Mouse (Mus musculus) cerebellum, adult 9-11 months (tissue): ENCODE data around the gene Ficd.
"Not testable (repeated sequence)": the region's sequence is repeated elsewhere in the genome, so short reads cannot be mapped to it uniquely, and the experiment has no call there.

Source experiments
- DNase-seq: peaks from one replicate; pipeline ENCODE4 v3.0.0; 2022

The Ficd gene

DNA sequence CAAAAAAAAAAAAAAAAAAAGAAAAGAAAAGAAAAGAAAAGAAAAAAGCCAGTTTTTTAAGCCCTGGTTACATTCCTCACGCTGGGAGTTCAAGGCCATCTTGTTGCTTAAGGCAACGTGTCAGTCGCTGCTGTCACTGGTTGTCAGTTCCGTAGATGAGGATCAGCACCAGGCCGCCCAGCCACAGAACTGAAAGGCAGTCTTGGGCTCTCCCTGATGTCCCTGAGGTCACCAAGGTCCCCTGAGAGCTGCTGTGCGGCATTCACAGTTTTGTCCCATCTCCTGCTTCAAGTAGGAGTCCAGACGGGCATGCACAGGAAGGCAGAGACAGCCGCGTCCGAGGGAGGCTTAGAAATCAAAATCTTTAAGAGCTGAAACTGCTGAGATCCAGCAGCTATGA lies 40.0 kb downstream of the Ficd start:
- no peak for DNase-seq

DNA sequence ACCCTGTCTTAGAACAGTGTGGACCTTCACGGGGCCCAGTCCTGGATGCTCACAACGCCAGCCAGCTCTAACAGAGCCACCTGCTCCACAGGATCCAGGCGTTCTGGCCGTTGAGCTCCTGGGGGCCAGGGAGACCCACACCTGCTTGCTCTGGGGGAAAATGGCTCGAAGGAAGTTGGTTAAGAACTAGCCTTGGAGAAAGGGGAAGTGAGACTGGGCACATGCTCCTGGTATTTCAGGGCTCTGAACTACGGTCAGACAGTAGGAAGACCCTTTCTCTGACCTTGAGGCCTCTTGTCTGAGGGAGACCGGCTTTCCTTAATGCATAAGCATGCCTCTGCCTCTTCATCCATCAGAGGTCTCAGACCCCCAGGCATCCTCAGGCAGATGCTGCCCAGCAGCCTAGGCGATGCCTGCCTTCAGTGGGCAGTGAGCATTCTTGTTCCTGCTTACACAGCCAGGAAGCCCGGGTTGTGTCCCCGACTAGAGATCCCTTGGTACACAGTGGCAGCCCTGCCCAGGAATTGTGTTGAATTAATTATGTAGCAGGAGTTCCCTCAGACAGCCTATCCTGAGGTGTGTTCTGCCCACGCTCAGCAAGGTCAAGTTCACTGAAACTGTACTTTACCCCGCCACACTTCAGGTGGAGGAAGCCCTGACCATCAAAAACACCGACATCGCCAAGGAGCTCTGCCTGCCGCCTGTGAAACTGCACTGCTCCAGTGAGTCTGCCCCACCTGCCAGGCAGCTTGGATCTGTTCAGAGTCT lies 40.7 kb downstream of the Ficd start:
- no peak for DNase-seq

DNA sequence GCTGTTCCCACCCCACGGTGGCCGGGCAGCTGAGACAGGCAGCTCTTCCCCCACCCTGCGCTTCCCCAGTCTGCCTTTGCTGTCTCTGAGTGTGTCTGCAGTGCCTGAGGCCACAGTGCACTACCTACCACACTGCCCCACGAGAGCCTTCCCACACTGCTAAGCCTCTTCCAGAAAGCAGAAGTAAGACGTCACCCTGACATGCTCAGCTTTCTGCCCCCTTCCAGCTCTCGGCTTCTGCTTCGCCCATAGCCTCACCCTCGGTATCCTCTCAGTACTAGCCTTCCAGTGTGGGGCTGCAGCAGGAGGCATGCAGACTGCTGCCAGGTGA lies 41.3 kb downstream of the Ficd start:
- no peak for DNase-seq

DNA sequence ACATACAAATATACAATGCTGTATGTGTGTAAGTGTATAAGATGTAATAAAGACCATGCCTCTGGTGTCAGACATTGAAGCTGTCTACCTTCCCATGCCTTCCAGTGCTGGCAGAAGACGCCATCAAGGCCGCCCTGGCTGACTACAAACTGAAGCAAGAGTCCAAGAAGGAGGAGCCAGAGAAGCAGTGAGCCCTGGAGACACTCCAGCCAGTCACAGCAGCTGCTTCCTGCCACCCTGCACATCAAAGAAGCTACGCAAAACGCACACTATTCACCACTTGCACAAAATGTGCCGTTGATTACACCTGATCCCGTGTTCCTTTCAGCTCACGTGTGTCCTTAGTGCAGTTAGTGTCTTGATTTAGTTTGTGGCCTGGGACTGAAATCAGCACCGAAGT lies 42.1 kb downstream of the Ficd start:
- DNase-seq: not testable (repeated sequence)

GRCm38 (mm10) chr5:113779569-113779968 lies 44.0 kb downstream of the Ficd start:
- DNase-seq: no peak

- DNase-seq: no peak
Measured at GRCm38 (mm10) chr5:113780082-113780752, 44.6 kb downstream of the Ficd start.

- DNase-seq: no peak
Measured at GRCm38 (mm10) chr5:113780763-113781162, 45.2 kb downstream of the Ficd start.

GRCm38 (mm10) chr5:113781254-113781653 lies 45.7 kb downstream of the Ficd start:
- DNase-seq: no peak

DNA sequence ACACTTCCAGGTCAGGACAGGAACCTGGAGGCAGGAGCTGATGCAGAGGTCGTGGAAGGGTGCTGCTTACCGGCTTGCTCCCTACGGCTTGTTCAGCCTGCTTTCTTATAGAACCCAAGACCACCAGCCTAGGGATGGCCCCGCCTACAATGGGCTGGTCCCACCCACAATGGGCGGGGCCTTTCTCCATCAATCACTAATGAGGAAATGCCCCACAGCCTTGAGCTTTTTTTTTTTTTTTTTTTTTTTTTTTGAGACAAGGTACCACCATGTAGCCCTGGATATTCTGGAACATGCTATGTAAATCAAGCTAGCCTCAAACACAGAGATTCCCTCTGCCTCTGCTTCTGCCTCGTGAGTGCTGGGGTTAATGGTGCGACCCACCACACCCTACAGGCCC lies 46.3 kb downstream of the Ficd start:
- no peak for DNase-seq

GRCm38 (mm10) chr5:113782624-113783023 lies 47.0 kb downstream of the Ficd start:
- no peak for DNase-seq

GRCm38 (mm10) chr5:113783581-113784001 lies 48.0 kb downstream of the Ficd start:
- DNase-seq: no peak

GRCm38 (mm10) chr5:113784104-113784503 lies 48.5 kb downstream of the Ficd start:
- DNase-seq: not testable (repeated sequence)

DNA sequence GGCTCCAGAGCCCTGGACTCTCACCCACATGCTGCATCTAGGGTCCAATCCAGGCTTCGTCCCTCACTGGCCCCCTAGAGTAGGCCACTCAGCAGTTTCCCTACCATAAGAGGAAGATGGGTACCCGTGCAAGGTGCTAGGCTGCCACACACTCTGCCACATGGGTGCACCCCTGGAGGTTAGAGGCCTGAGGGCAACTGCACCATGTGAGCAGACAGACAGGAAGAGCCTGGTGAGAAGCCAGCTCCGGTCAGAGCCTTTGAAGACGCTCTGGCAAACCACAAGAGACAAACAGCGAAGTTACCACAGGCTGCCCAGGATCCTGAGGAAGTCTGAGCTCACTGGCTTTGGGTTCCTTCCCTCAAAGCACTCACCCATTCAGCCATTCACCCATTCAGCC lies 51.4 kb downstream of the Ficd start:
- DNase-seq: no peak

DNA sequence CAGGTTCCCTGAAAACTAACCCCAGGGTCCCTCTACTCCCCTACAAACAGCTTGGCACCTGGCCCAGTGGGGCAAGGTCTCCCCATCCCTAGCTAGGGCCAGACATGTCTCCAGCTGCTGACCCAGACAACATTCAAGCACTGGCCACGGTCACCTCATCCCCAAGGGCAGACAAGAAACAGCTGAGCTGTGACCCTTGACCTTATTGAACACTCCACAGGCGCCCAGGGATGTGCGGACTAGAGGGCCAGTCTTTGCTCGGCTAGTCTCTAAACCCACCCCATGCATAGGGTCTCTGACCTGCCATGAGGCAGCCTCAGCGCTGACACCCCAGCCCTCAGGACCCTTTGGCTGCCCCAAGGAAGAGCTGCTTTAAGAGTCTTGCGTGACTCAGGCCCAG lies 53.0 kb downstream of the Ficd start:
- DNase-seq: no peak

DNA sequence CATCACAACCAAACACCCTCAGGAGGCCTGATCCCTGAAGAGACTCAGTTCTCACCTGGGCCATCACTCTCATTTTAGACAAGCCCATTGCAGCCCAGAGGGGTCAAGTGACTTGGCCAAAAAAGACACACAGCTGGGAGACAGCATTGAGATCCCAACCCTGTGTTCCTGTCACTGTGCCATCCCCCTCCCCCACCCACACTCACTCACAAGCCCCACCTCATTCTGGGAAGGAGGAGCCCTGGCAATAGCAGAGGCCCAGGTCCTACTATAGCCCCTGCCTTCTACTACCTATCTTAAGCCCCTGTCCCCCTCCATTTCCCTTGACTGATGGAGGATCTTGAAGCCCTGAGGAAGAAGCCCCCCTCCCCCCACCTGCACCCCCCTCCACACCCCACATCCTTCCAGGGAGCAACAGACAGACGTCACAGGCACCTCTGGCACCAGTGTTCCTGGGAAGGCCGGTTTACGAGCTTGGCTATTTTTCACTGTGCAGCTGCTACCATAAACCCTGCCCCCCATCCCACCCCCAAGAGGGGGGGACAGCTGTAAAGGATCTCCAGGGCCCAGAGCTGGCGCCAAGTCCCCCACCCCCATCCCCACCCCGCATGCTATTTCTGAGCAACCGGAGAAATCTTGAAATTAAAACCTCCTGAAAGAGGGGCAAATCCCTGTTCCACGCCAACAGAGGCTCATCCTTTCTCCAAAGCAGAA lies 53.6 kb downstream of the Ficd start:
- no peak for DNase-seq
